Mouse (Mus musculus) megakaryocyte, embryonic 14.5 days (primary cell): Measurements from ENCODE around the gene Phka2.

Experiments
- FLI1 ChIP-seq: IDR thresholded peaks from 2 replicates; pipeline ENCODE4 v1.6.1; 2012; ENCODE audit warnings: low read length, inconsistent platforms, mixed read lengths
- GATA1 ChIP-seq: IDR thresholded peaks from 3 replicates; pipeline ENCODE4 v1.6.1; 2012; ENCODE audit warnings: mixed read lengths, low read length, inconsistent platforms, borderline replicate concordance

DNA sequence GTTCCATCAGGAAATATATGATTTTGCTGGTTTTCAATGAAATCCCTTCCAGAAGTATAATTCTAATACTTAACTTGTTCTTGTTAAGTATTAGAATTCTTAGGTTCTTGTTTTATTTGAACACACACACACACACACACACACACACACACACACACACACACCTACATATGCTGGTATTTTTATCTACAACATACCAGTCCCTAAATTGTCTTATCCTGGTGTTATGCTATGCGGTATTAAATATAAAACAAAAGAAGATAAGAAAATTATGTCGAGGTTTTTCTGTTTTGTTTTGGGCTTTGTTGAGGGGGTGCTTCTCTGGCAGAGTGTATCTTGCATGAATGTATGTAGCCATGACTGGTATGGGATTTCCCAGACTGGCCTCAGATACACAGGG is 12.2 kb upstream of the Phka2 start:
- TF ChIP-seq GATA1: no peak
- no peak for TF ChIP-seq FLI1
